Mouse (Mus musculus): ENCODE results near the gene Casq2. TPM values are rescaled to one million over a fixed set of nuclear protein-coding genes. Genes with fewer than 3 reads are reported as not detected.

Gene Casq2
- total and polyA plus RNA-seq, 3 experiments = 361 to 848 (median 833) TPM

- intact Hi-C loops (cut with DNase I) = no loop called here
- 13% methylated on average over 5 of the region's 5 CpGs for WGBS
- peak overlapping the region; percentile 22 for H3K27ac ChIP-seq
- peaks cover 11% of the 10 kb centered on the region for H3K36me3 ChIP-seq (ENCODE audit: control insufficient read depth, insufficient read depth, low read length)
- TF ChIP-seq EP300 (IDR thresholded peaks at IDR 0.05; ENCODE audit: insufficient read depth, low read depth, low read length) (0 out of 2 replicates have a peak, but pooled peaks have one; percentile 16), CTCF (IDR thresholded peaks at IDR 0.05) (no peak)
- no peaks in the 10 kb centered on the region for H3K27me3 ChIP-seq (ENCODE audit: control insufficient read depth, insufficient read depth, low read length)
- no peak overlapping the region for H3K4me3 ChIP-seq
- peaks cover 12% of the 10 kb centered on the region; the same call in 1 of the 2 replicates for H3K4me1 ChIP-seq (ENCODE audit: control insufficient read depth, insufficient read depth, low read length)
- peak in 1 of 2 experiments; percentile 61 for DNase-seq
- H3K9ac ChIP-seq (ENCODE audit: low read depth, low read length) = no peak overlapping the region
- no peaks in the 10 kb centered on the region for H3K79me2 ChIP-seq (replicated peaks; ENCODE audit: control insufficient read depth, insufficient read depth, low read length)
Measured at GRCm38 (mm10) chr3:102095412-102095811, 9.2 kb downstream of the Casq2 start.

GRCm38 (mm10) chr3:102096366-102096765 is 10.2 kb downstream of the Casq2 start:
- Histone ChIP-seq H3K9ac (ENCODE audit: low read depth, low read length) (no peak overlapping the region), H3K36me3 (ENCODE audit: control insufficient read depth, insufficient read depth, low read length) (peaks cover 11% of the 10 kb centered on the region), H3K4me1 (ENCODE audit: control insufficient read depth, insufficient read depth, low read length) (peaks cover 14% of the 10 kb centered on the region; the same call in 1 of the 2 replicates), H3K27ac (peak overlapping the region; percentile 20), H3K4me3 (no peak overlapping the region), H3K27me3 (ENCODE audit: control insufficient read depth, insufficient read depth, low read length) (no peaks in the 10 kb centered on the region), H3K79me2 (replicated peaks; ENCODE audit: control insufficient read depth, insufficient read depth, low read length) (no peaks in the 10 kb centered on the region)
- WGBS = 72% methylated on average over 8 of the region's 8 CpGs
- TF ChIP-seq POLR2A (IDR thresholded peaks at IDR 0.05; ENCODE audit: insufficient read depth, low read depth, low read length) (no peak), CTCF (IDR thresholded peaks at IDR 0.05) (no peak), EP300 (IDR thresholded peaks at IDR 0.05; ENCODE audit: insufficient read depth, low read depth, low read length) (no peak)
- intact Hi-C loops (cut with DNase I) = no loop called here
- DNase-seq = no peak

GRCm38 (mm10) chr3:102096976-102097375 is 10.8 kb downstream of the Casq2 start:
- H3K27me3 ChIP-seq (ENCODE audit: control insufficient read depth, insufficient read depth, low read length) = no peaks in the 10 kb centered on the region
- H3K4me3 ChIP-seq = no peak overlapping the region
- H3K27ac ChIP-seq = no peak overlapping the region
- intact Hi-C loops (cut with DNase I) = no loop called here
- no peaks in the 10 kb centered on the region for H3K79me2 ChIP-seq (replicated peaks; ENCODE audit: control insufficient read depth, insufficient read depth, low read length)
- TF ChIP-seq EP300 (IDR thresholded peaks at IDR 0.05; ENCODE audit: insufficient read depth, low read depth, low read length) (no peak), CTCF (IDR thresholded peaks at IDR 0.05) (no peak), POLR2A (IDR thresholded peaks at IDR 0.05; ENCODE audit: insufficient read depth, low read depth, low read length) (no peak)
- DNase-seq = no peak
- WGBS = 68% methylated on average over 2 of the region's 2 CpGs
- peaks cover 14% of the 10 kb centered on the region for H3K36me3 ChIP-seq (ENCODE audit: control insufficient read depth, insufficient read depth, low read length)
- H3K4me1 ChIP-seq (ENCODE audit: control insufficient read depth, insufficient read depth, low read length) = peaks cover 16% of the 10 kb centered on the region; the same call in 1 of the 2 replicates
- H3K9ac ChIP-seq (ENCODE audit: low read depth, low read length) = no peak overlapping the region

- peak overlapping the region; percentile 81 for H3K27ac ChIP-seq
- DNase-seq = peak; percentile 50 to 76
- H3K79me2 ChIP-seq (replicated peaks; ENCODE audit: control insufficient read depth, insufficient read depth, low read length) = no peaks in the 10 kb centered on the region; the same call in 1 of the 2 replicates
- H3K4me1 ChIP-seq (ENCODE audit: control insufficient read depth, insufficient read depth, low read length) = peaks cover 17% of the 10 kb centered on the region; the same call in 1 of the 2 replicates
- H3K4me3 ChIP-seq = no peak overlapping the region
- TF ChIP-seq CTCF (IDR thresholded peaks at IDR 0.05) = no peak
- TF ChIP-seq EP300 (IDR thresholded peaks at IDR 0.05; ENCODE audit: insufficient read depth, low read depth, low read length) = 0 out of 2 replicates have a peak, but pooled peaks have one; percentile 31
- TF ChIP-seq POLR2A (IDR thresholded peaks at IDR 0.05; ENCODE audit: insufficient read depth, low read depth, low read length) = 0 out of 2 replicates have a peak, but pooled peaks have one; percentile 5
- 46% methylated on average over 10 of the region's 10 CpGs for WGBS
- no peaks in the 10 kb centered on the region for H3K27me3 ChIP-seq (ENCODE audit: control insufficient read depth, insufficient read depth, low read length)
- intact Hi-C loops (cut with DNase I) = no loop called here
- peaks cover 20% of the 10 kb centered on the region for H3K36me3 ChIP-seq (ENCODE audit: control insufficient read depth, insufficient read depth, low read length)
- H3K9ac ChIP-seq (ENCODE audit: low read depth, low read length) = no peak overlapping the region
Measured at GRCm38 (mm10) chr3:102099242-102099641, 13.0 kb downstream of the Casq2 start.

GRCm38 (mm10) chr3:102099793-102100192 is 13.6 kb downstream of the Casq2 start:
- H3K36me3 ChIP-seq (ENCODE audit: control insufficient read depth, insufficient read depth, low read length) = peaks cover 19% of the 10 kb centered on the region
- peak overlapping the region; percentile 81 for H3K27ac ChIP-seq
- H3K79me2 ChIP-seq (replicated peaks; ENCODE audit: control insufficient read depth, insufficient read depth, low read length) = no peaks in the 10 kb centered on the region; the same call in 1 of the 2 replicates
- peaks cover 17% of the 10 kb centered on the region; the same call in 1 of the 2 replicates for H3K4me1 ChIP-seq (ENCODE audit: control insufficient read depth, insufficient read depth, low read length)
- DNase-seq = peak in 1 of 2 experiments; percentile 56
- intact Hi-C loops (cut with DNase I) = no loop called here
- no peaks in the 10 kb centered on the region for H3K27me3 ChIP-seq (ENCODE audit: control insufficient read depth, insufficient read depth, low read length)
- WGBS = 68% methylated on average over 3 of the region's 3 CpGs
- no peak overlapping the region for H3K4me3 ChIP-seq
- TF ChIP-seq CTCF (IDR thresholded peaks at IDR 0.05) = no peak
- TF ChIP-seq POLR2A (IDR thresholded peaks at IDR 0.05; ENCODE audit: insufficient read depth, low read depth, low read length) = no peak
- TF ChIP-seq EP300 (IDR thresholded peaks at IDR 0.05; ENCODE audit: insufficient read depth, low read depth, low read length) = no peak
- no peak overlapping the region for H3K9ac ChIP-seq (ENCODE audit: low read depth, low read length)

- Histone ChIP-seq H3K4me1 (ENCODE audit: control insufficient read depth, insufficient read depth, low read length) (peaks cover 8% of the 10 kb centered on the region; the same call in 1 of the 2 replicates), H3K4me3 (no peak overlapping the region), H3K27ac (no peak overlapping the region; the same call in 1 of the 2 replicates), H3K36me3 (ENCODE audit: control insufficient read depth, insufficient read depth, low read length) (peaks cover 15% of the 10 kb centered on the region), H3K9ac (ENCODE audit: low read depth, low read length) (no peak overlapping the region), H3K79me2 (replicated peaks; ENCODE audit: control insufficient read depth, insufficient read depth, low read length) (no peaks in the 10 kb centered on the region; the same call in 1 of the 2 replicates), H3K27me3 (ENCODE audit: control insufficient read depth, insufficient read depth, low read length) (no peaks in the 10 kb centered on the region)
- WGBS = 57% methylated on average over 4 of the region's 4 CpGs
- intact Hi-C loops (cut with DNase I) = no loop called here
- TF ChIP-seq EP300 (IDR thresholded peaks at IDR 0.05; ENCODE audit: insufficient read depth, low read depth, low read length) = no peak
- TF ChIP-seq CTCF (IDR thresholded peaks at IDR 0.05) = no peak
- no peak for TF ChIP-seq POLR2A (IDR thresholded peaks at IDR 0.05; ENCODE audit: insufficient read depth, low read depth, low read length)
- no peak for DNase-seq
Measured at GRCm38 (mm10) chr3:102101445-102101844, 15.2 kb downstream of the Casq2 start.
